9 mouse cellular contexts compared by ENCODE assay signal in genomic region chr1:94078835-94079440, GRCm38 (mm10). TPM values are rescaled to one million over a fixed set of nuclear protein-coding genes. Genes with fewer than 3 reads are reported as not detected.
DNase-seq lines count a peak whose midpoint lies in the region; ATAC-seq and TF ChIP-seq lines count a peak whose summit lies in the region.
"Had no signal": no experiment of that assay in that cellular context is flagged by ENCODE, and none has a peak within 500 bp of the region (broad histone marks: within the 10 kb centered on the region; RNA-seq: fewer than 3 reads in every experiment).

No protein-coding gene starts in this region.

- no peak overlapping the region for H3K4me3 ChIP-seq in ES-E14 (ENCODE audit: insufficient read depth in 1 of 2, low read depth in 1 of 2, low read length in 2 of 2, poor library complexity in 1 of 2, severe bottlenecking in 1 of 2)
- no peak overlapping the region for H3K4me3 ChIP-seq in hindbrain, embryonic 12.5 days
- H3K4me3 ChIP-seq: megakaryocyte, embryonic 14.5 days had no signal

- ATAC-seq in frontal cortex, adult (ENCODE audit: low TSS enrichment): peak; percentile 99
- ATAC-seq in hindbrain, embryonic 12.5 days (ENCODE audit: low FRiP score): peak; percentile 91

- no peak overlapping the region for H3K27ac ChIP-seq in ES-E14 (ENCODE audit: insufficient read depth, low read depth, low read length, poor library complexity, severe bottlenecking)
- H3K27ac ChIP-seq in hindbrain, embryonic 12.5 days: no peak overlapping the region

- H3K9me3 ChIP-seq in ES-E14 (ENCODE audit: control insufficient read depth, insufficient read depth, low read depth, low read length): no peaks in the 10 kb centered on the region
- no peaks in the 10 kb centered on the region for H3K9me3 ChIP-seq in hindbrain, embryonic 12.5 days (replicated peaks)
- H3K9me3 ChIP-seq: megakaryocyte, embryonic 14.5 days had no signal

- no peaks in the 10 kb centered on the region for H3K36me3 ChIP-seq in ES-E14 (ENCODE audit: control insufficient read depth, insufficient read depth, low read length, poor library complexity, severe bottlenecking)
- no peaks in the 10 kb centered on the region for H3K36me3 ChIP-seq in hindbrain, embryonic 12.5 days

- H3K4me1 ChIP-seq in ES-E14 (ENCODE audit: control insufficient read depth in 2 of 2, insufficient read depth in 2 of 2, low read length in 2 of 2, poor library complexity in 1 of 2): peaks cover 1 to 6% of the 10 kb centered on the region in 2 experiments; a peak in 2 of 4 replicates
- no peaks in the 10 kb centered on the region for H3K4me1 ChIP-seq in hindbrain, embryonic 12.5 days

- no peak overlapping the region for H3K9ac ChIP-seq in ES-E14 (ENCODE audit: insufficient read depth, low read depth, low read length, poor library complexity, severe bottlenecking)
- H3K9ac ChIP-seq in hindbrain, embryonic 12.5 days: no peak overlapping the region

- peak; percentile 82 for DNase-seq in ES-E14 (ENCODE audit: low read depth, low spot score)
- peak; percentile 65 for DNase-seq in cerebellum, adult 11-12 months
- DNase-seq in layer of hippocampus, postnatal 10 days (ENCODE audit: low spot score in 2 of 2): peak; percentile 95 to 96
- DNase-seq in lung, postnatal 10 days: peak; percentile 91
- peak; percentile 93 for DNase-seq in retina, embryonic 14.5 days (ENCODE audit: low spot score)
- DNase-seq in thymus, postnatal 36 days: peak; percentile 85 to 89

- in situ Hi-C loops in ES-E14 (cut with MboI; ENCODE audit: low sequenced_read_pairs in 2 of 2, unreplicated experiment in 2 of 2): no loop called here

- WGBS in hindbrain, embryonic 12.5 days: 3% methylated on average over 9 of the region's 9 CpGs

- H3K4me2 ChIP-seq in hindbrain, embryonic 12.5 days (replicated peaks): no peak overlapping the region

- H3K27me3 ChIP-seq in hindbrain, embryonic 12.5 days: 0 out of 2 replicates have a peak, but pooled peaks cover 4% of the 10 kb centered on the region

TF ChIP-seq in ES-E14, 5 proteins besides CTCF, POLR2A, EP300 and RAD21:
- no peak for TF ChIP-seq CHD2 (IDR thresholded peaks at IDR 0.05; ENCODE audit: low read depth, low read length)
- TF ChIP-seq ZC3H11A (IDR thresholded peaks at IDR 0.05; ENCODE audit: borderline replicate concordance, low read depth, low read length): peak; percentile 100
- no peak for TF ChIP-seq HCFC1 (IDR thresholded peaks at IDR 0.05; ENCODE audit: borderline replicate concordance, insufficient read depth, low read length)
- no peak for TF ChIP-seq MAFK (IDR thresholded peaks at IDR 0.05; ENCODE audit: insufficient read depth, low read depth, low read length)
- TF ChIP-seq ZNF384 (IDR thresholded peaks at IDR 0.05; ENCODE audit: low read depth, low read length): peak; percentile 68; the same call in 1 of the 2 replicates

RNA-seq across cellular contexts. Expression of gene Pdcd1, which starts 26.6 kb away (rescaled TPM):
- total RNA-seq in ES-E14 (2012; rRNA removed): 0.21 and 0.45 TPM in 2 replicates
- polyA plus RNA-seq in hindbrain, embryonic 12.5 days (2016; fragmentation: Nextera tagmentation; extraction: Ambion mirVana): 0.10 TPM in 1 of 2 replicates, not detected in the other
- under 1 TPM; 0.18 to 0.30 TPM for total RNA-seq in layer of hippocampus, postnatal 10 days (2021)

RNA-seq across cellular contexts. Expression of gene Neu4, which starts 58.7 kb away (rescaled TPM):
- total RNA-seq in ES-E14 (2012; rRNA removed): 0.11 TPM in 1 of 2 replicates, not detected in the other
- not detected in 2 replicates for polyA plus RNA-seq in hindbrain, embryonic 12.5 days (2016; fragmentation: Nextera tagmentation; extraction: Ambion mirVana)
- total RNA-seq in layer of hippocampus, postnatal 10 days (2021): 10 to 100 TPM; 13.2 to 14.0 TPM

Comparison
In these comparisons a context has a peak if more than half of its experiments do, and no peak if none do; other contexts are left out.
1. RNA of gene Neu4, which starts 58.7 kb away (total RNA-seq): 13.2 to 14.0 TPM in layer of hippocampus, postnatal 10 days; 0.11 TPM in ES-E14; every median in the first group is over 10 times any median in the second.
2. Peak in every context shown above with its lines, with median percentiles within 50 percentile points of each other: DNase-seq.